Mouse (Mus musculus): ENCODE data around the gene Medag.

- TF ChIP-seq CTCF (IDR thresholded peaks at IDR 0.05; ENCODE audit: control insufficient read depth, insufficient read depth, insufficient replicate concordance, low read depth, low read length), result no peak
- peak; percentile 44; the same call in 1 of the 2 replicates for TF ChIP-seq POLR2A (IDR thresholded peaks at IDR 0.05; ENCODE audit: control insufficient read depth, low read depth, low read length)
Measured at GRCm38 (mm10) chr5:149441646-149442276, 30.2 kb downstream of the Medag start.
